Mouse (Mus musculus): ENCODE results near the gene Rplp2.

The Rplp2 gene

DNA sequence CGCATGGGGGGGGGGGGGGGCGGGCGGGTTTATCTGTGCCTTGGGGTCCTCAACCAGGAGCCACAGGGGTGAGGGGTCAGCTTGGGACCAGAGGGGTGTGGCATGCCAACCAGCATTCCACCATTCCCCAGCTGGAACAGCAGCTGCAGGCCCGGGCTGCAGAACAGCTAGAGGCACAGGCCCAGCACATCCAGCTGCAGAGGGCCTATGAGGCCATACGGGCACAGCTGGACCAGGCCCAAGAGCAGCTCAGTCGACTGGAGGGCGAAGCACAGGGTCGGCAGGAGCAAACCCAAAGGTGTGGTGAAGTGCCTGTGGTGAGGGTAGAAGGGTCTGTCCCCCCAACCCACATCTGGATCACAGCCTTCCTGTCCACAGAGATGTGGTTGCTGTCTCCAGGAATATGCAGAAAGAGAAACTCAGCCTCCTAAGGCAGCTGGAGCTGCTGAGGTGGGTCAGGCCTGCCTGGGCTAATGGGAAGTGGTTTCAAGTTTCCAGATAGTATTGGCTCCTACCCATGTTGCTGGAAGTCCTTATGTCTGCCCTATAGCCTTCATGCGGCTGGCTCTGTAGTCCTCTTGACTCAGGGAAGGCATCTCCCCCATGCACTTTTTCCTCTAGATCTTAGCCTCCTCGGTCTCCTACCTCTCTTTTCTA is 18.3 kb downstream of the Rplp2 start:
- in situ Hi-C loops (cut with MboI, MseI) = no loop called here

DNA sequence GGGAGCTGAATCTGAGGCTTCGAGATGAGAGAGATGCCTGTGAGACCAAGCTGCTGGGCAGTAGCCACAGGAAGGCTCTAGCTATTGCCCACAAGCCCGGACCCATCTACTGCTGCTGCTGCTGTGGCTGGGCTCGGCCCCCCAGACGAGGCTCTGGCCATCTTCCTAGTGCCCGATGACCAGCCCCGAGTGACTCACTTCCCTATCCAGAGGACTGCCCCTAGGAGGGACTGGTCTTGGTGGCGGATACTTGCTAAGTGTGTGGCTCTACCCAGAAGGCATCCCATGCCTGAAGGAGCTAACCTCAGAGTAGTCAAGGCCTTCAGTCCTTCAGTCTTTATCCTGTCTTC is 18.9 kb downstream of the Rplp2 start:
- in situ Hi-C loops (cut with MboI, MseI) = no loop called here

DNA sequence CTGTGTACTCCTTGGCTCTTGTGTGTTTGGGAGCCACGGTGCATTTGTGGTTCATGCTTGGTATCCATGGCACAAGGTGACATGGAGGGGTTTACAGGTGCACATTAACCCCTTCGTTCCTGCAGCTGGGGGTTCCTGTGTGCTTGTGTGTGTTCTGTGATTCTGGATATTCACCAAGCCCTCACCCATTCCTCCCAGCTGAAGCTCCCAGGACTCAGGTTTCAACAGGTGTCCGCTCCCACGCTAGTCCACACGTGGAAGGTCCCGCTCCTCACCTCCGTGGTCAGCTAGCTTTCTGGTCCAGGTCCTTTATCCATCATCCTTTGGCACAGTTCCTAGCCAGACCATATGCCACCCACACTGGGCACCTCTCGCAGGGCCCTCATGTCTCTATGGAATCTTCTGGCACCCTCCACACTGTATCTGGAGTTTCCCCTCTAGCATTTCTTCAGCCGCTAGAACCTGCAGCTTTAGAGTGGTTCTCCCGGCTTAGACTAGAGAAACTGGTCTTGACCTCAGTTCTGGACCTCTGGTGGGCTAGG is 19.5 kb downstream of the Rplp2 start:
- in situ Hi-C loops (cut with MboI, MseI) = no loop called here

DNA sequence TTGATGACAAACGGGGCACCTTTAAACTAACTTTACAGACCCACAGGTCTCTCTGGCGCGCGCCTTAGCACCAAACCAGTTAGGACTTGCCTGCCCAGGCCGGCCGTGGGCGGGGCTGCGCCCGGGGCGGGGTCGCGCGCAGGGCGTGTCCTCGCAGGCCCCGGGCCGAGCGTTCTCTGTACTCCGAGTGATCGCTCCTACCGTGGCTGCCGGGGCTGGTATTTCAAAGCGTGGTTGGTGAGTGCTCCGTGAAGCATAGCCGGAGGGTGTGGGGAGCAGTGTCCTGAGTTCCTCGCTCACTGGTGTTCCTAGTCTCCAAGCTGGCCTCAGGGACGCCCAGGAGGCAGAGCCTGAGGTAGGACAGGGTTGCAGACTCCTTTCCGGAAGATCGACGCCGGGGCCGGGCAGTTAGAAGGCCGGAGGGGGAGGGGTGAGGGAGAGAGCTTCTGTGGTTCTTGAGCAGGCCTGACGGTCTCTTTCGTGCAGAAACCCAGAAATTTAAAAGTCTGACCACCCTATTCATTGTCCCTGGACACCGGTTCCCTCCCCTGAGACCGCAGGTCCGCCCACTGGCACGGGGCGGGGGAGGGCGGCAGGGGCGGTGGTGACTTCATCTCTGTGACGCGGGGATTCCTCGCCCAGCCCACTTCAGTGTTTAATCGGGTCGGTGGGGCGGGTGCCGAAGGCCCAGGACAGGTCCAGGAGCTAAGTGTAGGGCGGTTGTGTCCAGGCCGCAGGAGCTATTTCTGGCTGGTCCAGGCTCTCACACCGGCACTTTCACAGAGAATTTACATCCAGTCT is 20.3 kb downstream of the Rplp2 start, which contains the start of gene Cd151:
Gene Cd151 (plus strand): TSS at position 163 of the 801 bp plus-strand sequence.
- in situ Hi-C loops (cut with MboI, MseI) = no loop called here

DNA sequence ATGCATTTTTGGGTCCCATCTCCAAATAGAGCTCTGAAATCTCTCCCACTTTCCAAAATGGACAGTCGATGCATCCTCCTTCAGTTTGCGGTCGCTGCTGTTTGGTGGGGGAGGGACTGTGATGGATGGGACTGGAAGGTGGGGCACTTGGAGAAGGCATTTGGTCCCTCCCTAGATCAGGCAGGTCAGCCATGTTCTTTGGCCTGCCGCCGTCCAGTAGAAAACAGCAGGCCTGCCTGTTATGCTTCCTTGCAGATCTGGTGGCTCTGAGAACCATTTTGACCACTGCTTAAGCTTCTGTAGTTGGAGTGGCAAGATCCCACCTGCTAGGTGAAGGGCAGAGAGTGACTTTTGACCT is 21.0 kb downstream of the Rplp2 start:
- in situ Hi-C loops (cut with MboI, MseI) = no loop called here

DNA sequence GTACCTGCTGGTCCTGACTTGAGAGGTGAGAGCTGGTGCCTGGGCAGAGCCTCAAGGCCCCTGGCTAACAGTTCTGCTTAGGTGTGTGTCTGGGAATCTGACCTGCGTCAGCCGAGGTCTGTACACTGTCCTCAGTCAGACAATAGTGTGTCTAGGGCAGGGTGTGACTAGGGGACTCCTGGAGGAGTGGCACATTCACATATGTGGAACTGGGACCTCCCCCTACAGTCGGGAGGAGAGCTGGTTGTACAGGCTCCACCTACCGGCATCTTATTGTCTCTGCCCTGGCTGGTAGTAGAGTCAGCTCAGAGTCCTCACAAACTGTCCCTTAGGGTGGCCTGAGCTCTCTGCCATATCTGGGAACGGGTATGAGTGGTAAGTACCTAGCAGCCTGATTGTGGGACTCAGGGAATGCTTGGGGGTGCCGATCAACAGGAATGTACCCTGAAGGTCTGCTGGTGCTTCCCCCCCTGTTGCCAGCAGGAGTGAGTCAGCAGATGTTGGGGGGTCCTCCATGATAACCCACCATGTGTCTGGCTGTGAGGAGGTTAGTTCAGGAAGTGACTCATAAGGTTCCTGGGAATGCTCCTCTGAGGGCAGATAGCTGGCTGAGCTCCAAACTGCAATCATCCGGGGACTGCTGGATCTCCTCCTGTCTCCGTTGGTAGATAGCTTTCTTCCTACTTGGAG is 21.5 kb downstream of the Rplp2 start:
- in situ Hi-C loops (cut with MboI, MseI) = no loop called here

GRCm38 (mm10) chr7:141469352-141469751 is 22.2 kb downstream of the Rplp2 start:
- in situ Hi-C loops (cut with MboI, MseI) = no loop called here

DNA sequence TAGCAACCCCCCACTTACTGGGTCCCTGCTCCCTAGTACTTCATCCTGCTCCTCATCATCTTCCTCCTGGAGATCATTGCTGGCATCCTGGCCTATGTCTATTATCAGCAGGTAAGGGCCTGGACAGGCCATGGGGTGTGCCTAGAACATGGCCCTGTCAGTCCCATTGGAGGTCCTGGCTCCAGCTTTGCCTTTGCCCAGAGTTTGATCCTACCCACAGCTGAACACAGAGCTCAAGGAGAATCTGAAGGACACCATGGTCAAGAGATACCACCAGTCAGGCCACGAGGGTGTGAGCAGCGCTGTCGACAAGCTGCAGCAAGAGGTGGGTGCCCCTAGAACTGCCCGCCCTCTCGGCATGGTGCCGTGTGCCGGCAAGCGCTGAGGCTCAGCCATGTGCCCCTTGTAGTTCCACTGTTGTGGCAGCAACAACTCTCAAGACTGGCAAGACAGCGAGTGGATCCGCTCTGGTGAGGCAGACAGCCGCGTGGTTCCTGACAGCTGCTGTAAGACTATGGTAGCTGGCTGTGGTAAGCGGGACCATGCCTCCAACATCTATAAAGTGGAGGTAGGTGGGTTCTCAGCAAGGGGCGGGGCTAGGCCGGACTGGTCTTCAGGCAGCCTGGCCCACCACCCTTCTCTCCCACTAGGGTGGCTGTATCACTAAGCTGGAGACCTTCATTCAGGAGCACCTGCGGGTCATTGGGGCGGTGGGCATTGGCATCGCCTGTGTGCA is 22.9 kb downstream of the Rplp2 start:
- in situ Hi-C loops (cut with MboI, MseI) = no loop called here

GRCm38 (mm10) chr7:141470637-141470944 is 23.4 kb downstream of the Rplp2 start:
- in situ Hi-C loops (cut with MboI, MseI) = no loop called here

- in situ Hi-C loops (cut with MboI, MseI) = no loop called here
Measured at GRCm38 (mm10) chr7:141471236-141471635, 24.1 kb downstream of the Rplp2 start.

- in situ Hi-C loops (cut with MboI, MseI) = no loop called here
Measured at GRCm38 (mm10) chr7:141472226-141472625, 25.1 kb downstream of the Rplp2 start.

DNA sequence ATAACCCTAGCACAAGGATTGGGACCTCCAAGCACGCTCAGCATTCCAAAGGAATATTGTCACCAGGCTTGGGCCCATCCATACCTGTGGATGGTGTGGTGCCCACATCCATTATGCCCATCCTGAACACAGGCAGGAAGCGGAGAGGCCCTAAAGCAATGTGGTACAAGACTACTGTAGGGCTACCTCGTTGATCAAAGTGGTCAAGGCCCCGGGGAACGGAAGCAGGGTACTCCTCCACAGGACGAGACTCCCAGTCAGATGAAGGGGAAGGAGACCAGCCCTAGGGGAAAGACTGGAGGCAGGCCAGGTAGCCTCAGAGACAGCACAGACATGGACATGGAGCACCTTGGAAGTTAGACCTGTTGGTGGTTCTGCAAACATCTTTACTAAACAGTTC is 25.6 kb downstream of the Rplp2 start:
- in situ Hi-C loops (cut with MboI, MseI) = no loop called here

- in situ Hi-C loops (cut with MboI, MseI) = no loop called here
Measured at GRCm38 (mm10) chr7:141474160-141474559, 27.0 kb downstream of the Rplp2 start.

GRCm38 (mm10) chr7:141475011-141475804 is 28.0 kb downstream of the Rplp2 start, which contains the start of the genes Polr2l and Tspan4:
TSS of gene Polr2l (minus strand) at chr7:141475132.
TSS of gene Tspan4 (plus strand) at chr7:141475240.
- in situ Hi-C loops (cut with MboI, MseI) = loop anchor here (25.0 kb wide), 2 partner anchors 187 to 412 kb away; partner anchors contain the start of gene Muc6

GRCm38 (mm10) chr7:141475805-141476158 is 28.6 kb downstream of the Rplp2 start:
- in situ Hi-C loops (cut with MboI, MseI) = loop anchor here (25.0 kb wide), 2 partner anchors 187 to 412 kb away; partner anchors contain the start of gene Muc6

GRCm38 (mm10) chr7:141476226-141476980 is 29.2 kb downstream of the Rplp2 start:
- in situ Hi-C loops (cut with MboI, MseI) = loop anchor here (25.0 kb wide), 2 partner anchors 186 to 411 kb away; partner anchors contain the start of gene Muc6

DNA sequence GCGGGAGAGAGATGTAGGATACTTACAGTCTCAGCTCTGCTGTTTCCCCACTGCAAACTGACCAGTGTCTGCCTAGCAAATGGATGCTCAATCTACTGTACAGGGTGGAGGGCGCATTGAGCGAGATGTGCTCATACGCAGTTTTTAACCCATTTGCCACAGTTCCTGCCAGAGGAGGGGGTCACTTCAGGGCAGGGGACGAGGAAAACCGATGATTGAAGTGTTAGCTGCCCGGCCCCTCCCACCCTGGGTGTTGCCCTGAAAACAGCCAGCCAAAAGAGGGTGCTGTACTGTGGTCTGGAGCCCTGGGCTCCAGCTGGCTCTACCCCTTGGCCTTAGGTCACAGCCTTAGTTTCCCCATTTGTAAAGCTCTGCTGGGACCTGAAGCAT is 29.8 kb downstream of the Rplp2 start:
- in situ Hi-C loops (cut with MboI, MseI) = loop anchor here (25.0 kb wide), 2 partner anchors 185 to 410 kb away; partner anchors contain the start of gene Muc6

- in situ Hi-C loops (cut with MboI, MseI) = loop anchor here (25.0 kb wide), 2 partner anchors 185 to 410 kb away; partner anchors contain the start of gene Muc6
Measured at GRCm38 (mm10) chr7:141477578-141478269, 30.6 kb downstream of the Rplp2 start.

DNA sequence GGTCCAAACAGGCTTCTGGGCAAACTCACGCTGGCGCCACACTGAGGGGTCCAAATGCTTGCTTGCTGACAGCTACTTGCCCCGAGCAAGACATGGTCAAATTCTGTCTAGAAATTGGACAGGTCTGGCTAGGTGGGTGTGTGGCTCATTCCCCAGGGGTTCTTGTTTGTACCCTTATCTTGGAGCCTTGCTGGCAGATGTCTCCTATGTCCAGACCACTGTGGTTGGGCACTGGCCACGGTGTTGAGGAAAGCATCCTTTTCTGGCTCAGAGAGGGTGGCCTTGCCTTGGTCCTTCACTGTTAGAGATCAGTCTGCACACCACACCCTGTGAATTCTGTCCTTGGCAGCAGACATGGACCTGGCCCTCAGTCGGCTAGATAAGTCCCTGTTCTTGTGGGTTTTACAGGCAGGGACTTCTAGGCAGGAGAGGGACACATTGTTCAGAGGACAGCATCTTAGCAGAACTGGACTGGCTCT is 31.1 kb downstream of the Rplp2 start:
- in situ Hi-C loops (cut with MboI, MseI) = loop anchor here (25.0 kb wide), 2 partner anchors 184 to 409 kb away; partner anchors contain the start of gene Muc6
